Mouse (Mus musculus) heart, embryonic 11.5 days (tissue): ENCODE data around the gene Ak5. TPM values are rescaled to one million over a fixed set of nuclear protein-coding genes. Genes with fewer than 3 reads are reported as not detected.
"Not testable (repeated sequence)": the region's sequence is repeated elsewhere in the genome, so short reads cannot be mapped to it uniquely, and the experiment has no call there.

Experiments used
- ATAC-seq: fragments of 200-750 bp; cut with Nextera tagmentation; replicated peaks from 2 replicates; pipeline ENCODE4 v1.8.0; 2017; ENCODE audit warnings: moderate library complexity; ENCODE audit not compliant: insufficient number of reproducible peaks, low FRiP score, low TSS enrichment
- H3K27ac ChIP-seq: fragments of 300-500 bp; sonication (generic); 2 replicates; pipeline ENCODE4 v1.5.1; 2014; ENCODE audit warnings: mild to moderate bottlenecking, low read depth, low read length
- H3K27me3 ChIP-seq: fragments of 300-500 bp; sonication (generic); 2 replicates; pipeline ENCODE4 v1.6.1; 2014; ENCODE audit warnings: mild to moderate bottlenecking, low read length, mixed read lengths; ENCODE audit not compliant: control insufficient read depth, insufficient read depth
- H3K36me3 ChIP-seq: fragments of 300-500 bp; sonication (generic); 2 replicates; pipeline ENCODE4 v1.6.1; 2014; ENCODE audit warnings: mild to moderate bottlenecking, low read length, moderate library complexity, mixed read lengths; ENCODE audit not compliant: control insufficient read depth, insufficient read depth
- H3K4me1 ChIP-seq: fragments of 300-500 bp; sonication (generic); 2 replicates; pipeline ENCODE4 v1.6.1; 2014; ENCODE audit warnings: low read length; ENCODE audit not compliant: control insufficient read depth, insufficient read depth
- H3K4me2 ChIP-seq: fragments of 300-500 bp; sonication (generic); 2 replicates; pipeline ENCODE4 v1.6.1; 2014; ENCODE audit warnings: mild to moderate bottlenecking, moderate library complexity
- H3K4me3 ChIP-seq: fragments of 300-500 bp; sonication (generic); 2 replicates; pipeline ENCODE4 v1.5.1; 2014; ENCODE audit warnings: low read depth, low read length
- H3K9ac ChIP-seq: fragments of 300-500 bp; sonication (generic); 2 replicates; pipeline ENCODE4 v1.6.1; 2014; ENCODE audit warnings: mild to moderate bottlenecking, low read depth, low read length, moderate library complexity
- H3K9me3 ChIP-seq: fragments of 300-500 bp; sonication (generic); replicated peaks from 2 replicates; pipeline ENCODE4 v1.6.1; 2016; ENCODE audit warnings: low read length; ENCODE audit not compliant: control insufficient read depth
- WGBS: fragments of 180-500 bp; shearing (Covaris S2); extraction: QIAGEN DNeasy Blood & Tissue Kit; methylation state at CpG from one replicate; pipeline ENCODE4 v1.1.7; 2014; ENCODE audit not compliant: insufficient replicate concordance; 5-methylcytosine and 5-hydroxymethylcytosine counted together
- polyA plus RNA-seq: library from polyadenylated mRNA; unstranded; fragments of >200 nt; fragmentation: Nextera tagmentation; extraction: Ambion mirVana; gene quantifications from 2 replicates; pipeline ENCODE4 v1.2.1, GENCODE M21; 2014

The Ak5 gene
- polyA plus RNA-seq, 1 experiment from 2014 or later = 1.9 TPM

DNA sequence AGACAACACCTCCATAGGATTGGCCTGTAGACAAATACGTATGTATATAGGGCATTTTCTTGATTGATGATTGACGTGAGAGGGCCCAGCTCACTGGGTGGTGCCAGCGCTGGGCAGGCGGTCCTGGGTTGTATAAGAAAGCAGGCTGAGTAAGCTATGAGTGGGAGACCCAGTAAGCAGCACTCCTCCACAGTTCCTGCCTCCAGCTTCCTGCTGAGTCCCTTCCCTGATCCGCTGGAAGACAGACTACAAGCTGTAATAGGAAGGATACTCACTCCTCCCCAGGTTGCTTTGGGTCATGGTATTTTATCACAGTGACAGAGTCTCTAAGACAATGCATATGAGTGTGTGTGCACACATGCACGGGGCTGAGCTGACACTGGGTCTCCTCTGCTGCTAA is 82.6 kb downstream of the Ak5 start:
- Histone ChIP-seq H3K9ac (no peak overlapping the region), H3K9me3 (no peaks in the 10 kb centered on the region), H3K4me1 (no peaks in the 10 kb centered on the region), H3K36me3 (no peaks in the 10 kb centered on the region), H3K4me3 (no peak overlapping the region), H3K27me3 (no peaks in the 10 kb centered on the region), H3K4me2 (no peak overlapping the region), H3K27ac (no peak overlapping the region)
- 78% methylated on average over 6 of the region's 6 CpGs for WGBS
- ATAC-seq = no peak

DNA sequence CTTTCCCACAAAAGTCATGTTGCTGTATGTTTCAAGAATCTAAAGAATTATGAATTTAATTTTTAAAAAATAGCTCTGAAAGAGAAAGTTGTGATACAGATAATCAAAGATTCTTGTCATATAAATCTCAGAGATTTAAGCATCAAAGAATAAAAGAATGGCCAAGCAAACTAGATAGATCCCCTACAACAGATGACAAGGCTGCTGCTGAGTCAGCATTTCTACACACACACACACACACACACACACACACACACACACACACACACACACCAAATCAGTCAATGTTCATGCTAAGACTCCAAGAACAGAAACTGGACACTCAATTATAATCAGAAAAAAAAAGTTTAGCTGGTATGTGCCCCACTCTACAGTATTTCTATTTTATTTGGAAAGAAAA is 85.1 kb downstream of the Ak5 start:
- no peak for ATAC-seq

DNA sequence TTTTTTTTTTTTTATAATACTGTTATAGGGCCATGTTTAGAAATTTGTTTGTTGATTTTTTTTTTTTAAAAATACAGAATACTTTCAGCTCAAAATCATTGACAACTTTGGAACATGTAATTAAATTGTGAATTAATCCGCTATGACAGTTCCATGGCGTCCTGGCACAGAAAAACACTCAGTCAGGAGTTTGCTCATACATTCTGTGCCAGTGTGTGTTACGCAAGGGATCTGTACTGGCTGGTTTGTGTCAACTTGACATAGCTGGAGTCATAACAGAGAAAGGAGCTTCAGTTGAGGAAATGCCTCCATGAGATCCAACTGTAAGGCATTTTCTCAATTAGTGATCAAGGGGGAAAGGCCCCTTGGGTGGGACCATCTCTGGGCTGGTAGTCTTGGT is 86.3 kb downstream of the Ak5 start:
- not testable (repeated sequence) for ATAC-seq, H3K9ac ChIP-seq, H3K4me3 ChIP-seq, H3K9me3 ChIP-seq, H3K27ac ChIP-seq, H3K27me3 ChIP-seq, H3K36me3 ChIP-seq, H3K4me2 ChIP-seq, H3K4me1 ChIP-seq
- WGBS = 77% methylated on average over 3 of the region's 3 CpGs

More for the DNA sequence above, 85.1 kb downstream of the Ak5 start:
- Histone ChIP-seq H3K36me3 (no peaks in the 10 kb centered on the region), H3K4me2 (no peak overlapping the region), H3K27me3 (no peaks in the 10 kb centered on the region), H3K27ac (no peak overlapping the region), H3K9me3 (no peaks in the 10 kb centered on the region), H3K9ac (no peak overlapping the region), H3K4me1 (no peaks in the 10 kb centered on the region), H3K4me3 (no peak overlapping the region)

DNA sequence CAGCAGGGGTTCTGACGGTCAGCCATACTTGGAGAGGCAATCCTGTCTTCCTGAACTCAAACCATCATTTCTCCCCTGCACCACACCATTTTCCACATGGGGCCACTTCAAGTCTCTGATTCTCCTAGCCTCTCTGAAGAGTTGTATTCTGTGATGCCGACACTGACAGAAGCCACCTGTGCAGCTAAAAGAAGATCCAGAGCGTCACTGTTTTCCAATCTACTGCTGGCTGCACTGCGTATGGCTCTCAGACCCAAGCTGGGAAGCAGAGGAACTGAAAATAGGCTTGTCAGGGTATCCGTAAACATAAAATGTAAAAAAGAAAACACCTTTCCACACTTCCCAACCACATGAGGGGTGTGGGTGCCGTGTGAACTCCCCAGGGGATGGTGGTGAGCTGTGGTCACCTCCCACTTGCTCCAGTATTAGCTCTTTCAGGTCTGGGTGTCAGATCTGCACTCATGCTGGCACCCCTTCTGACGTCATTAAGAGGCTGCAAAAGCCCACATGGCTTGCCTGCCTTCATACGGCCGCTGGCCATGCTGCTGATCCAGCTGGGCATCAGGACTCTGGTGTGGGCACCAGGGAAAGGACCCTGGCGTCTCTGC is 88.1 kb downstream of the Ak5 start:
- WGBS = 61% methylated on average over 10 of the region's 10 CpGs
- Histone ChIP-seq H3K27ac (no peak overlapping the region), H3K9ac (no peak overlapping the region), H3K4me1 (no peaks in the 10 kb centered on the region), H3K4me3 (no peak overlapping the region), H3K9me3 (no peaks in the 10 kb centered on the region), H3K27me3 (no peaks in the 10 kb centered on the region), H3K36me3 (no peaks in the 10 kb centered on the region), H3K4me2 (no peak overlapping the region)
- ATAC-seq = no peak

DNA sequence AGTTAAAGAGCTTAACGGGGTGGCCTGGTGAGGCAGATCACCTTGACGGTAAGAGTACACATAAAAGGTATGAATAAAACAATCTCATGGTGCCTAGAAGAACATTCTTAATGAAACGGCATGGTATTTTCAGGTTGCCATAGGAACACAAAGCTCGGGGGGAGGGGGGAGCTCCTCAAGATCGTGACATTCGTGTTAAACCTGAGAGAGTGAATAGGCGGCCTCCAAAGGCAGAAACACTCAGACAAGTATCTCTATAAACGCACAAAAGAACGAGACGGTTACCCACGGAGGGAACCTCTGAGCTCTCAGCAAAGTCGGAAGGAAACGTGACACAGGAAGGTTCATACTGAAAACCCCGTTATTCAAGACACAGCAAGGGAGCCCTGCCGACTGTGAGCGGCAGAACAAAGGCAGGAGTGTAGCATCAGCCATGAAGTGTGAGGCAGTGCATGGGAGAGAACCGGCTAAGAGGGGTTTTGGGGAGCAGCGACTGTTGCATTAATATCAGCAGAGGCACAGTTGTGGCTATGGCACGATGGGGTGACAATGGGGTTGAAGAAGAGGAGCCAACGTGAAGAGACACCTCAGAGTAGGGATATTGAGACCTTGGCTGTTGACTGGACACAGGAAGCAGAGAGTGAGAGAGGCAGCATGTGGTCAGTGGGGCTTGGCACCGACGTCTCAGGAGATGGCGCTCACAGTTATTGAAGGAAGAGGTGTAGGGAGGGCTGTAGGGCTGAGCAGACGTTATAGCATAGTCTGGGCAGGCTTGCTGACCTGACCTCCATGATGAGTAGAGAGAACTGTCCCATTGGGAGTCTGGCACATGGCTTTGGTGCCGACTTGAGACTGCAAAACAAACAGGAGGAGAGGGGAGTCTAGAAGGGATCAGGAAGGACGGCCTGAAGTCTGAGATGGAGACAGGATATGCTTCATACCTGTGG is 89.6 kb downstream of the Ak5 start:
- Histone ChIP-seq H3K4me1 (no peaks in the 10 kb centered on the region), H3K4me3 (no peak overlapping the region), H3K27ac (no peak overlapping the region), H3K9me3 (no peaks in the 10 kb centered on the region), H3K36me3 (no peaks in the 10 kb centered on the region), H3K9ac (no peak overlapping the region), H3K27me3 (no peaks in the 10 kb centered on the region), H3K4me2 (no peak overlapping the region)
- WGBS = 78% methylated on average over 26 of the region's 26 CpGs
- ATAC-seq = no peak

DNA sequence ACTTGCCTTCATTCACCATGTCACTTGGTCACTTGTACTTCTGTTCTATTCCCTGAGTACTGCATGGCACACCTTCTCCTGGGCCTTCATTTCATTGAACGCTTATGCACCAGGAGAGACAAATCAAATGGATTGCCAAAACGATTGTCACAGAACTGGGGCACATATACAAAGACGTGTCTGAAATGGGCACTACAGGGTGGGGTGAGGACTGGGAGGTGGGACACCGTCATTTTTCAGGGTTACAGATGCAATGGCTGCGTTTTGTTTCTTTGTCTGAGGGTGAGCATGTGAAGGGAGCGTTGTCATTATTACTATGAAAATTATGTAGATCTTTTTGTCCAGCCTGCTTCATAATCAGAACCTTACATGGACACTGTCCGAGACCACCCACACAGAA is 90.4 kb downstream of the Ak5 start:
- H3K9me3 ChIP-seq = no peaks in the 10 kb centered on the region
- H3K9ac ChIP-seq = no peak overlapping the region
- no peaks in the 10 kb centered on the region for H3K27me3 ChIP-seq
- no peak overlapping the region for H3K4me2 ChIP-seq
- no peak overlapping the region for H3K4me3 ChIP-seq
- no peak overlapping the region for H3K27ac ChIP-seq
- no peaks in the 10 kb centered on the region for H3K4me1 ChIP-seq
- no peaks in the 10 kb centered on the region for H3K36me3 ChIP-seq
- ATAC-seq = no peak
- 86% methylated on average over 7 of the region's 7 CpGs for WGBS

DNA sequence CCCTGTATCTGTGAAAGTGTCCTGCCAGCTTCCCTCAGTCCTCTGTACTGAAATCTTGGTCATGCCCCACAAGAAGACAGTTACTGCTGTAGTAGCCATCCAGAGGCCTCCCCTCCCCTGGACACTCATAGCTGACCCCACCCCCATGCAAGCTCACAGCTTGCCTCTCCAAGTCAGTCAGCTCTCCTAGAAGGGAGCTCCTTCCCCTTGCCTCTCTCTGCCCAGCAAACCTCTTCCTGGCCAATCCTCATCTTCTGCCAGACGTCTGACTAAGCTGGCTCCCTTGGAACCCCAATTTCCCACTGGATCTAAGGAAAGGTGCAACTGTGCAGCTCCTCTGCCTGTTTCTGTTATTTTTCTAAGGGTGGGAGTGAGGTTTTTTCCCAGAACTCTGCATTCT is 90.9 kb downstream of the Ak5 start:
- H3K4me3 ChIP-seq = no peak overlapping the region
- no peak overlapping the region for H3K9ac ChIP-seq
- no peaks in the 10 kb centered on the region for H3K36me3 ChIP-seq
- no peaks in the 10 kb centered on the region for H3K4me1 ChIP-seq
- no peak overlapping the region for H3K27ac ChIP-seq
- H3K4me2 ChIP-seq = no peak overlapping the region
- no peaks in the 10 kb centered on the region for H3K27me3 ChIP-seq
- ATAC-seq = no peak
- H3K9me3 ChIP-seq = no peaks in the 10 kb centered on the region
- WGBS = 43% methylated on average over 1 of the region's 1 CpGs

DNA sequence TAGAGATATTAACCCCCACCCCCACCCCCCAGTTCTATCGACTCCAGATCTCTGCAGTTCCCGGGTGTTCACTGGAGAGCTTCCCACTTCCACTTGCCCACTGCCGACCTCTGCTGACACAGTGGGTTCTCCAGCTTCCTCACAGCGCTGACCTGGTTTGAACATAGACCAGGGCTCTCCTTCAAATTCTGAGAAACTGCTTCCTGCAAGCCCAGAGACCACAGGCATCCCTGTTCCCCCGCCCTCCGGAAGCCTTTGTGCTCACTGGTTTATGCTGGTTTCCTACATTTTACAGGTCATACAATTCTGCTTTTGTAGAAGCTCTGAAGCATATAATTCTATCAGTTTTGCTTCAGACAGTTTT is 98.9 kb downstream of the Ak5 start:
- H3K27ac ChIP-seq = no peak overlapping the region; the same call in 1 of the 2 replicates

More for the DNA sequence above, 98.9 kb downstream of the Ak5 start:
- H3K9me3 ChIP-seq = no peaks in the 10 kb centered on the region
- H3K4me2 ChIP-seq = no peak overlapping the region
- ATAC-seq = no peak
- no peaks in the 10 kb centered on the region for H3K27me3 ChIP-seq
- H3K4me1 ChIP-seq = peaks cover 13% of the 10 kb centered on the region
- H3K4me3 ChIP-seq = no peak overlapping the region
- 44% methylated on average over 6 of the region's 6 CpGs for whole genome bisulfite sequencing
- H3K36me3 ChIP-seq = no peaks in the 10 kb centered on the region
- no peak overlapping the region for H3K9ac ChIP-seq
